Mouse (Mus musculus): ENCODE data around the gene Kif5c. TPM values are rescaled to one million over a fixed set of nuclear protein-coding genes. Genes with fewer than 3 reads are reported as not detected.

Gene Kif5c
- total RNA-seq (2021) = 100 to 1,000 TPM; 561 to 562 TPM

- peak; percentile 93 to 95 for DNase-seq (ENCODE audit: extremely low spot score in 1 of 2, low spot score in 1 of 2)
Observed at GRCm38 (mm10) chr2:49618829-49619718, at the start of gene Kif5c. Kif5c (plus strand) TSS chr2:49619298.

- DNase-seq (ENCODE audit: extremely low spot score in 1 of 2, low spot score in 1 of 2) = peak; percentile 27 to 53
Observed at GRCm38 (mm10) chr2:49569862-49570777, 49.0 kb upstream of the Kif5c start.

GRCm38 (mm10) chr2:49570778-49571101 is 48.4 kb upstream of the Kif5c start:
- DNase-seq (ENCODE audit: extremely low spot score in 1 of 2, low spot score in 1 of 2) = no peak

DNA sequence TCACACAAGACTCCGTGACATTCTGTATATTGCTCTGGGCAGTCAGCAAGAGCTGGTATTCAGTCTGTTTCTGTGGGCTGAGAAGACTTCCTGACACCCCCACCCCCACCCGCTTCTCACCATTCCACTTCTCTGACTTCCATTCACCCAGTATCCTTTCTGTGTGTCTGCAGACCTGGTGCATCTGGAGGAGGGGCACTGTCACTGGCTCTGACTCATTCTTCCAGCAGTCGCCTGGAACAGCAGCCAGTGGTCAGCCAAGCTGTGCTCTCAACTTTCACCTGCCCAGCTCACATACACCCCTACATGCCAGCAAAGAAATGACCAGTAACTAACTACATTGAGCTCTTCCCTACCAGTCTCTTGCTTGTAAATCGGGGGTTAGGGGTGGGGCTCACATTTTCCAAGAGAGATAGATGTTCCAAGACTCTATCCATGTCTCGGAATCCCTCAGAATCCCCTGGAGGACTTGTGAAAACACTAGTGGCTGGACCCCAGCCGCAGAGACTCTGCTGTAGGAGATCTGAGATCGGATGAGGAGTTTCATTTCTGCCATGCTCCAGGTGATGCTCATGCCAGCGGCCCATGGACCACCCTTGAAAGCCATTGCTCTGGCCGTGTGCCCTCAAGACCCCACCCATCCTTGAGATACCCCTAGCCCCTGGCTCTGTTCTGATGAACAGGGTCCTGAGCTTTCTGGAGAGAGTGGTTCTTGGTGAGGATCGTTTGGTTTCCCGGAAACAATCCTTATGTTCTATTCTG is 47.8 kb upstream of the Kif5c start:
- DNase-seq (ENCODE audit: extremely low spot score in 1 of 2, low spot score in 1 of 2) = no peak

DNA sequence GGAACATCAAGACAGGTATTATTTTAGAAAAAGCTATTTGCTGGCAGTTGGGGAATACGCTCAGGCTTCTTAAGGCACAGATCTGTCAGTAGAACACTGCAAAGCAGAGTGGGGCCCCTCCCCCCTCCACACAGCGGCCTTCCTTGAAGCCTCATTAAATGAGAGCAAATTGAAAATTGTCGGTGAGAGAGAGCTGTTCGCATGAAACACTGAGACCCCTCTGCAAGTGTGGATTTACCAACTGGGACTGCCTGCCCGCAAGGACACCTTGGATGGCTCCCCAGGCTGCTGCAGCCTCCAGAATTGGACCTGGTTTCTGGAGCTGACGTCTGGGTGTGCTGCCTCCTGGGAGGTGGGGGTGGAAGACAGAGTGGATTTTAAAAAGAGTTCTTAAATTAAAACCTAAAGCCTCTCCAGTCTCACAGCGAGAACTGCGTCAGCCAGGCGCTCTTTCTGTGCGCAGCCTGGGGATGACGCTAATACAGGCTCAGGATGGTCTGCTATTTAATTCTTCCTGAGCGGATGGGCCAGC is 46.9 kb upstream of the Kif5c start:
- peak; percentile 28 to 32 for DNase-seq (ENCODE audit: extremely low spot score in 1 of 2, low spot score in 1 of 2)

GRCm38 (mm10) chr2:49572684-49573083 is 46.4 kb upstream of the Kif5c start:
- no peak for DNase-seq (ENCODE audit: extremely low spot score in 1 of 2, low spot score in 1 of 2)

- DNase-seq (ENCODE audit: extremely low spot score in 1 of 2, low spot score in 1 of 2) = no peak
Observed at GRCm38 (mm10) chr2:49573282-49573681, 45.8 kb upstream of the Kif5c start.

- no peak for DNase-seq (ENCODE audit: extremely low spot score in 1 of 2, low spot score in 1 of 2)
Observed at GRCm38 (mm10) chr2:49580585-49580984, 38.5 kb upstream of the Kif5c start.

DNA sequence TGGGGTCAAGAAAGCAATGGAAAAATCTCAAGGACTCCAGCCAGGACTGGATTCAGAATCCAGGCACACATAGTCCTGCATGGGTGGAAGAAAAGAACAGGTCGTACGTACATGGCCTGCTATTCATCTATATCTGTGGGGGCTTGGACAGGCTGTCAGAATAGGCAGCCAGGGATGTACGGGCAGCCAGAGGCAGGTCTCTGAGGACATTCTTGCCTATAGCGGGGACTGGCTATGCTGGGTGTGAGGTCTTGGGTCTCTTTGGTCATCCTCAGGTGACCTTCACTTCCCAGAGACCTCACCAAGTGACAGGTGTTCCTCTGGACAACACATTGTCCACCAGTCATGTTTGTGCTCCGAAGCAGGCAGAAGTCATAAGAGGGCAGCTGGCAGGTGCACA is 36.6 kb upstream of the Kif5c start:
- DNase-seq (ENCODE audit: extremely low spot score in 1 of 2, low spot score in 1 of 2) = no peak

DNA sequence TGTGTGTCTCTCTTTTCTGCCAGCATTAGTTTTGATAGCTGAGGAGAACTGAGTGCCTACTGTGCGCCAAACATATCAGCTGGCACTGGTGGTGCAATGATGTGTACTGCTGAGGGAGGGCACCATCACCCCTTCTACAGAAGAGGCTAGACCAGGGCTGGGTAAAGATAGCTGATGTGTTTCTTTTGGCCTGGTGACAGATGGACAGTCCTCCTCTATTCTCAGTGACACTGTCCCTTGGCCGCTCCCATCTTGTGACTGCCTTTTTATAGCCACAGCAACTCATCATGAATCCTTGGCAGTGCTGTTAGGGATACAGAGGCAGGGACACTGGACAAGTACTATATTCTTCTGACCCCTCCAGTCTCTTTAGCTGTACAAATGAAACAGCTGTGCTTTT is 35.8 kb upstream of the Kif5c start:
- DNase-seq (ENCODE audit: extremely low spot score in 1 of 2, low spot score in 1 of 2) = no peak

DNA sequence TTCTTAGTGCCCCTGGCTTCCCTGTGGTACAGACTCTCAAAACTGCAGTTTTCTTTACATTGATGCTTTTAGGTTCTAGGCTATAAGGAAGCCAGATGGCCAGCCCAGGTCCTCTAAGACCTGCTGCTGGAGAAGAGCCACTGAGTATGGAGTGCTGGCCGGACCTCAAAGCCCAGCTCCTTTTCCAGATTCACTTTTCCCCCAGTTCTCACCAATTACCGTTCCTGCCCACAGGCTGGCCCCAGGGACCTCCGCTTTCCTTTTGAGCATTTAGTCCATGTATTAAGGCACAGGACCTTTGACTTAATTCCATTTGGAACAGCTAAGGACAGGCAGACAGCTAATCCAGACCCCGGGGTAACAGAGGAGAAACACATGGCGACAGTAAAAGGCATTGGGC is 28.6 kb upstream of the Kif5c start:
- no peak for DNase-seq (ENCODE audit: extremely low spot score in 1 of 2, low spot score in 1 of 2)

DNA sequence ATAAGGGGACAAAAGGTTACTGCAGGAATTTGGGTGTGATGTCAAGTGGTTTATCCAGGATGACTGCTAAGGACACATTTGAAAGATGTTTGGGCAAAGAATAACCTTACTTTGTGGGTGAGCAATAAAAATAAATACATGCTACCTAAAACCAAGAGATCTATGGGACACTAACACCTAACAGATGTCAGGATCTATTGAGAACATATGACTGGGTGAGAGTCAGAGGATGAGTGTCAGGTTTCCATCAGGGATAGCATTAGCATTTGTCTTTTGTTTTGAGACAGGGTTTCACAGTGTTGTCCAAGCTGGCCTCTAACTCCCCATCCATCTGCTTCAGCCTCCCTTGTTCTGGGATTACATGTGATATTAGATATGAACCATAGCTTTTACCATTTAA is 26.2 kb upstream of the Kif5c start:
- no peak for DNase-seq (ENCODE audit: extremely low spot score in 1 of 2, low spot score in 1 of 2)

GRCm38 (mm10) chr2:49594886-49595285 is 24.2 kb upstream of the Kif5c start:
- no peak for DNase-seq (ENCODE audit: extremely low spot score in 1 of 2, low spot score in 1 of 2)

DNA sequence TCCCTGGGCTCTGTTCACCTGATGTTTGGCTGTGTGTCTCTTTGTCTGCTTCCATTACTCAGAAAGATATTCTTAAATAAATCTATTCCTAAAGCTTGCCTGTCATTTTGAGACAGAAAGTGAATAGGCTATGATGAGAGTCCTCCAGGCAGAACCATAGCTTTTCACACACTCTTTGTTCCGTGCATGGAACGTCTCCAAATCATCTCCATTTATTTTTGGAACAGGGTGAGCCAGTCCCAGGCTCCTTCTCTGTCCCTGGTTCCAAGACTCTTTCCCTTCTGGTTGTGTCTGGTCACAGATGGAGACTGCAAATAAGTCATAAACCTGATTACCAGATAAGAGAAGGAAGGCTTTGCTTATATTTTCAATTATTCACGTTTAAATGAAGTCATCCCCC is 22.8 kb upstream of the Kif5c start:
- no peak for DNase-seq (ENCODE audit: extremely low spot score in 1 of 2, low spot score in 1 of 2)

DNA sequence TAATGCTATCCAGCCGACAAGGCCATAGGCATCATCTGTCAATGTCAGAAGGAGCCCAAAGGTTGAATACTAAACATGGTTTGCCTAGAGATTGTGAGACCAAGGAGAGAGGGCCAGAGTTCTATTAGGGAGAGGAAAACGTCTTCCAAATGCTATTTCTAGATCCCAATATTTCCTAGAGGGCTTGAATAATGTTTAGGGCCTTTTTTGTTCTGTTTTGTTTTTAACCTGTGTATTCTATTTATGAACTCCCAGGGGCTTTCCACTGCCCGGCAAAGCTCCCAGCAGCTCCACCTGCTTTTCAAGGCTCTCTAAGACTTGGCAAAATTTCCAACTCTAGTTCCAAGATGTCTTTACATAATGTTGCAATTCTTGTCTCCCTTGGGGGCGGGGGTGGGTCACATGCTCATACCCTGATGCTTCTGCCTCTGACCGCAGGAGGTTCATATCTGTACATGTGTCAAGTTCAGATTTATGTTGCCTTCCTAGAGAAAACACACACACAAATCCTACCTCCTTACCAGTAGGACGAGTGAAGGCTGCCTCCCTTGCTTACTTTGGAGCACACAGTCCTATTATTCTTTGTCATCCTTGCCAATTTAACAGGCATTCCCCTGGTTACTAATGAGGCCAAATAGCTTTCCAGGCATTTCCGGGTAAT is 18.9 kb upstream of the Kif5c start:
- no peak for DNase-seq (ENCODE audit: extremely low spot score in 1 of 2, low spot score in 1 of 2)

- no peak for DNase-seq (ENCODE audit: extremely low spot score in 1 of 2, low spot score in 1 of 2)
Observed at GRCm38 (mm10) chr2:49602791-49603349, 16.2 kb upstream of the Kif5c start.

DNA sequence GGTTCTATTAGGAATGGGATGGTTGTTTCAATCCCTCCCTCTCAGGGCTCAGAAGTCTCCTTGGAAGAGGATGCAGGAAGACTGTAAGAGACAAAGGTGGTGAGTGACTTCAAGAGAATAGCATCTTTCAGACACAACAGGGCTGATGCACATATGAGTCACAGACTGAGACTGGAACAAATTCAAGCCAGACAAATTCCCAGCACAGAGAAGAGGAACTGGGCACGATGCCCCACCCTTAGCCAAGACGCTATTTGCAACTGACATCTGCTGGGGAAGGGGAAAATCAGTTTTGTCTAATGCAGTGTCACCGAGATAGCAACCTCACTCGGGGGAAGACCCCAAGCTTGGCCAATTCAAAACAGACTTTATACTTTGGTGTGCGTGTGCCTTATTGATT is 9.5 kb upstream of the Kif5c start:
- peak in 1 of 2 experiments; percentile 33 for DNase-seq (ENCODE audit: extremely low spot score in 1 of 2, low spot score in 1 of 2)

DNA sequence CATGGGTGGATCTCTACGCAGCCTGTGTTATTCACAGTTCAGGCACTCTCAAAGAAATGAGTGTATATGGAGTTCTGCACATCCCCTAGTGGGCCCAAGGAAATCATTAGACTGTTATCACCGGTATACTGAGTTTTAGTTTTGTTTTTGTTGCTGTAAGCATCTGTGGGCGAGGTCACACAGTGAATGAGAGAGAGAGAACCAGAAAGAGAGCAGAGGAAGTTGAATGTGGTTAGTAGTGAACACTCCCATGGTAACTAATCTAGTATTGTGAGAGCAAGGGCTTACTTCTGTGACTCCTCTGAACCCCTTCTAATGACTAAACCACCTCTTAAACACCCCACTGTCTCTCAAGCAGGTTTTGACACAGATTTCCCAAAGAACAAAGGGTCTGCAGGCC is 2.3 kb upstream of the Kif5c start:
- no peak for DNase-seq (ENCODE audit: extremely low spot score in 1 of 2, low spot score in 1 of 2)

GRCm38 (mm10) chr2:49619719-49620522 is 823 bp downstream of the Kif5c start:
- DNase-seq (ENCODE audit: extremely low spot score in 1 of 2, low spot score in 1 of 2) = peak; percentile 25 to 43

Measured in layer of hippocampus, postnatal 25 days (tissue).